Mouse (Mus musculus) heart, adult 11 months (tissue): ENCODE results near the gene Fez1.
A peak's percentile ranks its signal among the peaks of the same experiment; 100 is the strongest.

Experiments used
- DNase-seq: peaks from one replicate; pipeline ENCODE4 v3.0.0; 2022

Gene Fez1

GRCm38 (mm10) chr9:36898560-36898959, 76.9 kb downstream of the Fez1 start:
- peak; percentile 97 for DNase-seq

- no peak for DNase-seq
Observed at GRCm38 (mm10) chr9:36900464-36900863, 78.8 kb downstream of the Fez1 start.

DNA sequence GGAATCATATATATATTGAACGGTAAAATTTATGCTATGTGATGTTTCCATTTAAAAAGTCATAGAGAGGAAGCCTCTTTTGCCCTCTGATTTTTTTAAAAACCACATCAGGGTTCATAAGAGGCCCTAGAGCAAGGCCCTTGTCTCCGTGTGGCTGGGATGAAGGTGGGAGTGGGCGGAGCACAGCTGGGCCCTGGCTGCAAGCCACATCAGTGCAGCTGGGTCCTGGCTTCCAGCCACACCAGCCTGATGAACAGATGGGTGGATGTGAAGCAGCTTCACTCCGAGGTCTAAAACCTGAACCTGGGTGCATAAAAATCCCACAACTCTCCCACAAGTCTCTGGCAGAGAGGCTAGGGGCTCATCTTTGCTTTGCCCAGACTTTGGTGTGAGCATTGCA, 83.8 kb downstream of the Fez1 start:
- DNase-seq: no peak

DNA sequence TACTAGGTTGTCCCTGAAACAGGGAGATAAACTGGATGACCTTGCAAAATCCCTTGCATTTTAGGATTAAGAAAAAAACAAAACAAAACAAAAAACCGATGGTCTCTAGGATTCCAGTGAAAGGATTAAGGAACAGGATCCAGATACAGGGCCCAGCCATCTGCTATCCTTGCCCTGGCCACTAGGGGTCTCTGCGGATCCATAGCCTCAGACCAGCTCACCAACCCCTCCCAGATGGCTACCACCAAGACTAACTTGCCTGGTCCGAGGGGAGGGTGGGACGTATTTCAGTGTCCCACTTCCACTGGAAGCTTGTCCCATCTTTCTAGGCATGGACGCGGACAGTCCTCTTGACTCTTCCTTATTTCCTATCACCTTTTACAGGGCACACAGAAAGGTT, 94.7 kb downstream of the Fez1 start:
- peak; percentile 96 for DNase-seq

GRCm38 (mm10) chr9:36916915-36917314, 95.3 kb downstream of the Fez1 start:
- DNase-seq: peak; percentile 96

DNA sequence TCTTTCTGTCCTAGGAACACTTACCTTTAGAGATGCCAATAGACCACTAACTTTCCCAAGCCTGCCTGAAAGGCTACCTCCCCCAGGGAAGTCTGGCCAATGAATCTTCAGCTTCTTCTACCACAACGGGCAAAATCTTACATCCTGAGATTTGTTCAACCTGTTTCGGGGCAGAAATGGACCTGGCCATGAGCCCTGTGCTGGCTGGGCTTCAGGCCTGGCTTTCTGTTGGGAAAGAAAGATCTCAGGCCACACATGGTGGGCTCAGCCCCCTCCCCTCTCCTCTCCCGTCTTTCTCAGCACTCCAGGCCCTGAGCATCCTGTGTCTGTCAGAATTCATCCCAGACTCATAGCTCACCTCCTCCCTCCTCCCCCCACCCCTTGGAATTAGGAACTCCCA, 96.9 kb downstream of the Fez1 start:
- DNase-seq: no peak

DNA sequence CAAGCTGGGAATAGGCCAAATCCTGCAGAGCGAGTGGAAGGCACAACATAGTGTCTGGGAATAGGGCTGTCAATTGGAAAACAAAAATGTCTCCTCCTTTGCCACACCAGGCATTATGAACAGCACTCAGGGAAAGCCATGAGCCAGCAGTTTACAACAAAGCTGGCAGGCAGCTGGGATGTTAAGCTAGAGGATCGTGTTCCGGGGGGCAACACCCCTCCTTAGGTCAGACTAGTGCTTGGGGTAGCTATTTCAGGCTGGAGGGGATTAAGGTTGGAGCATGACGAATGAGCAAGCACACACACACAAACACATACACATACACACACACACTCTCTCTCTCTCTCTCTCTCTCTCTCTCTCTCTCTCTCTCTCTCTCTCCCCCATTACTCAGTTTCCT, 97.8 kb downstream of the Fez1 start:
- DNase-seq: no peak

- DNase-seq: no peak
Observed at GRCm38 (mm10) chr9:36921718-36922415, 100.2 kb downstream of the Fez1 start.

DNA sequence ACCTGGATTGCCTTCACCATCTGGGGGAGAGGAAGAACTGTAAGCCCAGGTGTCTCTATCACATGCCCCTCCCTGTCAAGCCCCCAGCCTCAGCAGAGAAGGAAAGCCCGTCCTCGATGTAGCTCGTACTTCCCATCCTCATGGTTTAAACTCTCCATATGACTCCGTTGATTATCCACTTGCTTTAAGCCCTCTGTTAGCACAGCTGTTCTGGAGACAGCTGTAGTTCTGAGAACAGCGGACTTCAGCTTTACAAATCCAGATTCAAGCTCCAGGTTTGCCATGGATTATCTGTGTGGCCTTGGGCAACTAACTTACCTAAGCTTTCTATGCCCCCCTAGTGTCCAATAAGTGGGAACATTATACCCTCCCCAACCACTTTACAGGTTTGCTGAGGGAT, 102.1 kb downstream of the Fez1 start:
- DNase-seq: no peak
